Mouse (Mus musculus) adrenal gland, adult 8-10 months (tissue): Measurements from ENCODE around the gene Loxl3. TPM values are rescaled to one million over a fixed set of nuclear protein-coding genes. Genes with fewer than 3 reads are reported as not detected.

Experiments used
- DNase-seq: peaks from one replicate; pipeline ENCODE4 v3.0.0; 2022
- total RNA-seq, 4 experiments: library from RNA; stranded (reverse); gene quantifications; 2 replicates each; pipeline ENCODE4 v1.2.4; 2022

Gene Loxl3
- total RNA-seq, 4 experiments from 2014 or later = 2.2 to 4.8 (median 4.1) TPM

GRCm38 (mm10) chr6:83017190-83017589 is 16.8 kb upstream of the Loxl3 start:
- peak; percentile 27 for DNase-seq

GRCm38 (mm10) chr6:83019044-83019443 is 14.9 kb upstream of the Loxl3 start:
- DNase-seq = no peak

DNA sequence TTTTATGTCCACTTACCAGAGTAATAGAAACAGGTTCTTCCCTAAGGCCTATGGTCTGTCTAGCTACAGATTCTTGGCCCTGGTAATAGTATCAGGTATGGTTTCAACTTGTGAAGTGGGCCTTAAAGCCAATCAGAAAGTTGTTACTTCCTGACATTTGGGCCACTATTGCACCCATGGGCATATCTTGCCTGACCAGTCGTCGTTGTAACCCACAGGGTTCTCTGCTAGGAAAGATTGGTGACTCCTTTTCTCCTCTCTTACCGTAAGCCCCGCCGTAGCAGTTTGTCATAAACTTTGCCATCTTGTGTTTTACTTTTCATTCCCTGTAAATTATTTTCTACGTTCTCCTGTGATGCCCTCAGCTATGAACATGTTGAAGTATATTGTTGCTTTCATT is 13.9 kb upstream of the Loxl3 start:
- no peak for DNase-seq

DNA sequence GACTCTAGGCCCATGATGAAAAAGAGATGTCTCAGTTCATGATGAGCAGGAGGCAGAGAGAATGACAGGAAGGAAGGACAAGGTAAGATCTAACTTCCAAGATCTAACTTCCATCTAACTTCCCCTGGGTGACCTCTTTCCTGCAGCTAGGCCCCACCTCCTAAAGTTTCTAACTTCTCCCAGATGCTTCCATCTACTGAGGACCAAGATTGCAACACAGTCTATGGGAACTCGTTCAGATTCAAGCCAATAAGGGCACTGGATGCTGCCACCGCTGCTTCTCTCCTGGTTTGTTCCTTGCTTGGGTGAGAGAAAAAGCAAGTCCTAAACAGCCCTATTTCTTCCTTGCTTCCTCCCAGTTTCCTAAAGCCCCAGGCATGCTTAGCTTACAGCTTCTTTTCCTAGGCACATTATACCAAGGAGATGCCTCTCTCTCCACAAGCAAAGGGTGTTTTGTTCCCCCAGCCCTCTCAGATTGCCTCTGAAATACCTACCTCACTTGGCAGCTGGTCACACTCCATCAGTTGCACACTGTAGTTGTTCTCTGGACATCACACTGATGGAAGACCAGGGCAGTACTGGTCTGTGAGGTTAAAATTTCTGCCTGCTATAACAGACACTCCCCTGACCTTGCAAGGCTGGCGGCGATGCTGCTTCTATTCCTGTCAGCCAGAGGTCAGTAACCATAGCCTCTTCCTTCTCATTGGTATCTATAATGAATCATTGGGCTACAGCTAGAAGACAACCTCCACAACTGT is 13.0 kb upstream of the Loxl3 start:
- DNase-seq = no peak

DNA sequence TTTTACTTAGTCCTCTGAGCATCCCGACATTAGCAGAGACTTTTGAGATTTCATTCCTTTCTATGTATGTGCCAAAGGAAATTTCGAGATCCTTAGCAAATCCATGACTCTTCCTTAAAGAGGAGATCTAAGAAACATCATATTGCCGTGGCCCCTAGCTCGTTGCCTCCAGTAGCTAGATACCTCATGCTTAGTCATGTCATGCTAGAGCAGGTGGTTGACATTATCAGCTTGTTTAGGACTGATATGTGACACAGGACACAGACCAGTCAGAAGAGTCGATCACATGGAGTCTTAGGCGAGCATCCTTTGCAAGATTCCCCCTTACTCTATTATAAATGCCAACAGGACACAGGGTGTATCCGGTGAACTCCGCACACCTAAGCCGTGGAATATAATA is 11.0 kb upstream of the Loxl3 start:
- no peak for DNase-seq

GRCm38 (mm10) chr6:83023786-83024185 is 10.2 kb upstream of the Loxl3 start:
- DNase-seq = no peak

DNA sequence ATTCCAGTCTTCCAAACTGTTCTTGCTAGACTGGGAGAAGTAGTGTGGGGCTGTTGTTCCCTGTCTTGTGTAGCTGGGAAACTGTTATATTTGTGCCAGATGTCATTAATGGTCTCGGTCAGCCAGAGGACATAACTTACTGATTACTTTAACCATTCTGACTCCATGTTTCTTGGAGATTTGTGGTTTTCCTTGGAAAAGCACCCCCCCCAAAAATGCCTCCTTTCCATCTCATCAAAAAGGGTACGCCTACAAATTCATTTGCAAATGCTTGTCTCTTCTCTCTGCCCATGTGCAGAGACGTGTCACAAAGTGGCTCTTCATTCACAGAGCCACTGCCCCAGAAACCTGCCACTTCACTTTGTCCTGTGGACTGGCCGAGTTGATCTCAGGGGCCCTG is 9.6 kb upstream of the Loxl3 start:
- DNase-seq = no peak

GRCm38 (mm10) chr6:83025221-83025620 is 8.8 kb upstream of the Loxl3 start:
- DNase-seq = no peak

- DNase-seq = no peak
These were observed 6.7 kb upstream of the Loxl3 start for GRCm38 (mm10) chr6:83027293-83027692.

DNA sequence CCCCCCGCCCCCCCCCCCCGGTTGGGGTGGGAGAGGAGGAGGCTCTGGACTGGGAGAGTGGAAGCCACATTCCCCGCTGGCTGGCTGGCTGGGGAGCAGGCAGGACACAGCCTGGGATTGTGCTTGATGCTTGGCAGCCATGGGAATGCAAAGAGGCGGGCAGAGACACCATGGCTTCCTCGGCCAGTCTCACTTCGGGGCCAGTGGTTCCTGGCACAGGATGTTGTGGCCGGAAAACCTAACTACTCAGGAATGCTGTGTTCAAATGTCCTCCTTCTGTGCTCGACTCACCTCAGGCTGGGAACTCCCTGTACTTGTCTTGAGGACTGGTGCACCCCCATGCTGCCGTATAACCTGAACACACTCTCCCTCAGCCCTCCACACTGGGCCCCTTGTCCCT is 6.3 kb upstream of the Loxl3 start:
- no peak for DNase-seq

DNA sequence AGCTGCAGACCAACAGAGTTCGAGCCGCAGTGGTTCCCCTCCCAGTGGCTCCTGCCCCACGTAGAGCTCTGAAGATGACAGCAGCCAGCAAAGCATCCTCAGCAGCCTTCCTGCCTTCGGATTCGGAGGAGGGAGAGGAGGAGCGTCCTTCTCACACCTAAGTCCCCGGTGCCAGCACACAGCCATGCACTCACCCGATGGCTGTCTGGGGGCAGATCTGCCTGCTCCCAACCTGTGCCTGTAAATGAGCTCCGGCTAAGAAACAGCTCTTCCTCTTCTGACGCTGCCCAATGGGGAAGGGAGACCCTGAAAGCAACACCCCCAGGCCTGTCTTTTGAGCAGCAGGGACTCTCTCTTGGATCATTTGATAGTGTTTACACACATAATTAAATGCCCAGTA is 4.2 kb upstream of the Loxl3 start:
- no peak for DNase-seq

DNA sequence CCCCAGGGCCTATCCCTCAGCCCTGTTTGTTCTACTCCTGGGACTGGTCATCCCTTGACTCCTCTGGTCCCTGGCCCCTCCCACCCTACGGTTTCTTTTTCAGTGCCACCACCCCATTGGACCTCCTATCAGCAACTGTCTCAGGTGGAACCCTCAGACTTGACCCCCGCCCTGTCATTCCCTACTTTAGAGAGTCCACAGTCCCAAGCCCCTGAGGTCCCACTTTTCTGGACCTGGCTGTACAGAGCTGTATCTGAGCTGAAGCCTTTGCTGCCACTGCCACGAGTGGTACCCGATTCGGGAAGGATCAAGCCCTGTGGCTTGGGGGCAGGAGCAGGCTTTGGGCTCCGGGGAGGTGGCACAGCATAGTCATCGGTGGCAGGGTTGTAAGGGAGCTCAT is 2.9 kb upstream of the Loxl3 start:
- no peak for DNase-seq

DNA sequence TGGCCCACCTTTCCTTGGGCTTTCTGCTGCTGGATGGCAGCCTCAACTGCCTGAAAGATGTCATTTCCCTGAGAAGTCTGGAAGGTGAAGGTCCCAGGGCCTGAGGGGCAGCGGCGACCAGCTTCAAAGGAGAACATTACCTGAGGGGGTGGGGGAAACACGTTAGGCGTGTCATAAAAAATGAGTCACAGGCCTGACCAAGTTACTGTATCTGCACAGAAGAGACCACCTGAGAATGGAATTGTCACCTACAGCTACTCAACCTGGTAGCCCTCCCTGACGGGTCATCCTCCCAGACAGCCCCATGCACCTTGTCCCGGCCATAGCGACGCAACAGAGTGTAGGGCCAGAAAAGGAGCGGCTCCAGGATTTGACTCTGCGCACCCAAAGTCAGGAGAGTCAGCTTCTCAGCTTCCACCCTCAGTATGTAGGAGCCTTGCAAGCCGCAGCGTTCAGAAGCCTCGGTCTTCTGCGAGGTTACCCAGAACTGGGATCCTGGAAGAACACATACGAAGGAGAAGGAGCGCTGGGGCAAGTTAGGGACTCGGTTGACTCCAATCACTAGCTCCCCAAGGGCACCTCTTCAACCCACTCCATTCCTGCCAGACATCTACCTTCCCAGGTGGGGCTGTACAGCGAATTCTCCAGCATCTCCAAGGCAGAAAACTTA is 1.9 kb upstream of the Loxl3 start:
- DNase-seq = no peak

DNA sequence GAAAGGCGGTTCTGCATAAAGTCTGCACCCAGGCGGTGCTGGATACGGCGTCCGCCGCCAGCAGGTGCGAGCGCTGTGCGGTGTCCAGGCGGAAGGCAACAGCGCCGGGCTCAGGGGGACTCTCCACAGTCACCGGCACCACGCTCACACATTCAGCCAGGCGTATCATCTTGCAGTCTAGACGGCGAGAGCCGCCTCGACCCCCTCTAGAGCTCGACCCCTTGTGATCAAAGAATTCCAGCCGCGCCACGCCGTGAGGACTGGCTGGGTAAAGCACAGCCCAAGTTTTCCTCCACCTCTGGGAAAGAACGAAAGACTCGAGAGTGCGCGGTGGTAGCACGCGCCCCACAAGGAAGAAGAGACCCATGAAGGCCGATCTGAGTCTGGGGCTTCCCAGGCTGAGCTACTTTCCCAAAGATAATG is 1.2 kb upstream of the Loxl3 start:
- DNase-seq = no peak

- DNase-seq = no peak
These were observed 586 bp downstream of the Loxl3 start for GRCm38 (mm10) chr6:83034463-83035055.

DNA sequence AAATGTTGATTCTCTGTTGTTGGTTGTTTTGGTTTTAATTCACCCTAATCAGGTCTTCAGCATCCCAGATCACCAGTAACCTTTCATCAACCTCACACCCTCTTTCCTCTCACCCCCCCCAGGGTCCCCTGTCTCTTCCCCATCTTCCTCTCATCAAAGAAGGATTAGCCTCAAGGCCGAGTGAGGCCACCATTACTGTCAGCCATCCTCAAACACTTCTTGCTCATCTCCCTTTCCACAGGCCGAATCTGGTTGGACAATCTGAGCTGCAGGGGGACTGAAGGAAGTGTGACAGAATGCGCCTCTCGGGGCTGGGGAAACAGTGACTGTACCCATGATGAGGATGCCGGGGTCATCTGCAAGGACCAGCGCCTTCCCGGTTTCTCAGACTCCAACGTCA is 3.2 kb downstream of the Loxl3 start:
- DNase-seq = no peak

DNA sequence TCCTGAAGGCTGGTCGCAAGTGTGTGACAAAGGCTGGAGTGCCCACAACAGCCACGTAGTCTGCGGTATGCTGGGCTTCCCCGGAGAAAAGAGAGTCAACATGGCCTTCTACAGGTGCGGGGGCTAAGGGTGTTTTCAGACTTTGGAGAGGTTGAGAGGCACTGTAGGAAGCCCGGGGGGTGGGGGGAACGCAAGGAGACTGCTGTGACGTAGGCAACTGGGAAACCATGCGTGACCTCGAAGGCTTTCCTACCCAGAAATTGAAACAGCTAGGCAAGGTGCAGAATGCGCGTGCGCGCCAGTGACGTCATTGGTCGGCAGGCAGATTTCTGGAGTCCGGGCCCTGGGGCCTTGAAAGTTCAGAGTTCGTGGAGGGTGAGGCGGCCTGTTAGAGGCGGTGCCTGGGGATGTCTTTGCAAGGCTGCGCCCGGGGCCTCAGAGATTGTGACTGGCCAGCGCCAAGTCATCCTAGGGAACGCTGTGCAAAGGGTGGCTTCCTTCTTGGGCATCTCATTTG is 4.6 kb downstream of the Loxl3 start:
- peak; percentile 95 for DNase-seq

DNA sequence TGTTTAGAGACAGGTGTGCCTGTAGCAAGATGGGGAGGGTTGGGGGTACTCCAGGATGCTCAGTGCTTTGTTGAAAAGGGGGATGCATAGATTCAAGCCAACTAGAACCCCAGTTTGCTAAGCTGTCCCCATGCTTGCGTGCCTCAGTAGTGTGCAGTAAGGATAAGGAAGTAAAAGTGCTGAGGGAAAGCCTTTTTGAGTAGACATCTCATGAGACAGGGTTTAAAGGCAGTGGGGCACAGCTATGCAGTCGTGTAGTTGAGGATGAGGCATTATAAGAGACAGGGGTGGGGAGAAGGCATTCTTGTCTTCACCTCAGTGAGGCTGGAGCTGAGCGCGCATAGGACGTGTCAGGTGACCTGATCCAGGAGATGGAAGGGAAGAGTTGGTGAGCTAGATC is 6.6 kb downstream of the Loxl3 start:
- DNase-seq = no peak

DNA sequence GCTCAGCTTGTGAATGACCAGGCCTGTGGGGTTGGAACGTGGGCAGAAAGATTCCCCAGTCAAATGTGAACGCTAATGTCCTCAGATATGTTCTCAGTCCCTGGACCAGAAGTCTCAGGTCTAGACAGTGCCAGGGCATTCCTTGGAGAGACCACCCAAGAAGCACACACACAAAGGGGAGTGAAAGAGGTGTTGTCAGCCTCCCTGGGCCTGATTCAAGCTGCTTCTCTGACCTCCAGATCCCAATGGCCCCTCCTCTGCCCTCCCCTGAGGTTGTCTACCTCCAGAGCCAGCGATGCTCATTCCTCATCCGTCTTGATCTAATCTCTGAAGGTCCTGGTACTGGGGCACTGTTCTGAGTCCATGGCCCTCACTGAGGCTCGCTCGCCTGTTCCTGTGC is 9.6 kb downstream of the Loxl3 start:
- no peak for DNase-seq

GRCm38 (mm10) chr6:83043993-83044392 is 10.0 kb downstream of the Loxl3 start:
- DNase-seq = no peak

- no peak for DNase-seq
These were observed 10.8 kb downstream of the Loxl3 start for GRCm38 (mm10) chr6:83044742-83045141.

- DNase-seq = no peak
These were observed 15.4 kb downstream of the Loxl3 start for GRCm38 (mm10) chr6:83049367-83049766.

GRCm38 (mm10) chr6:83053136-83053960 is 19.4 kb downstream of the Loxl3 start:
- no peak for DNase-seq
